In the genomic region with DNA sequence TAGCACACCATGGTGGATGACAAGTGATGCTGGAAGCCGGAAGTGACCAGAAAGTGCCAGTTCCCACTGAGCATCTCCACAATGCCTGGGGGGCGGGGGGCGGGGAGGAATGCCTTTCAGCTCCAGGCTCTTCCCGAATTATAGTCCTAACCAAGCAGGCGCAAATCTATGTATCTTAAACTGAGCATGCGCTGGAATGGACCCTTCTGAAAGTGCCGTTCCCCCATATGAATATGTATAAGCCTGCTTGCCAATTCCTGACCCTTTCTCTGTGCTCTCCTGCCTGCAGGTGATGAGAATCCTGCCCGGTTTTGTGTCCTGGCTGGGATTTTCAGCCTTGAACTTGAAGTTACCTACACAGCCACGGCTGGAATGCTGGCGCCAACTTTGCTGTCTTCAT, we compare ENCODE assay signal across 25 mouse cellular contexts. TPM values are rescaled to one million over a fixed set of nuclear protein-coding genes. Genes with fewer than 3 reads are reported as not detected.
DNase-seq lines count a peak whose midpoint lies in the region; ATAC-seq and TF ChIP-seq lines count a peak whose summit lies in the region.
"Had no signal": no experiment of that assay in that cellular context is flagged by ENCODE, and none has a peak within 500 bp of the region (broad histone marks: within the 10 kb centered on the region; RNA-seq: fewer than 3 reads in every experiment).

No protein-coding gene starts in this region.

- DNase-seq in midbrain, embryonic 14.5 days: peak; percentile 32
- DNase-seq in midbrain, postnatal 0 days (ENCODE audit: low spot score): no peak
- DNase-seq in ES-CJ7 (ENCODE audit: low read depth, low spot score): peak; percentile 62
- no peak for DNase-seq in gastrocnemius, postnatal 4 days (ENCODE audit: low spot score in 2 of 2)
- DNase-seq in thymus, adult 2 months: no peak
- DNase-seq: adrenal gland, postnatal 14 days; cerebellum, adult 8-10 months; cerebellum, postnatal 36 days; gastrocnemius, postnatal 10 days; heart, adult 18-20 months; heart, postnatal 10 days; kidney, adult 18-20 months; layer of hippocampus, adult 9-11 months; liver, embryonic 13.5 days; lung, adult 2 months; lung, postnatal 14 days; thymus, postnatal 25 days had no signal

- peak overlapping the region; percentile 22; the same call in 1 of the 2 replicates for H3K4me2 ChIP-seq in heart, embryonic 11.5 days
- no peak overlapping the region; the same call in 1 of the 2 replicates for H3K4me2 ChIP-seq in heart, embryonic 12.5 days
- H3K4me2 ChIP-seq in midbrain, embryonic 14.5 days (ENCODE audit: low read length): peak overlapping the region; percentile 16
- no peak overlapping the region for H3K4me2 ChIP-seq in midbrain, postnatal 0 days (ENCODE audit: low read depth, low read length, poor library complexity, severe bottlenecking)
- H3K4me2 ChIP-seq in hindbrain, embryonic 16.5 days (ENCODE audit: low read length): peak overlapping the region; percentile 31; the same call in 1 of the 2 replicates
- H3K4me2 ChIP-seq: liver, embryonic 13.5 days; neural tube, embryonic 12.5 days had no signal

- no peaks in the 10 kb centered on the region for H3K27me3 ChIP-seq in heart, embryonic 11.5 days (ENCODE audit: control insufficient read depth, insufficient read depth, low read length)
- no peaks in the 10 kb centered on the region for H3K27me3 ChIP-seq in heart, embryonic 12.5 days (replicated peaks)
- no peaks in the 10 kb centered on the region for H3K27me3 ChIP-seq in midbrain, embryonic 14.5 days (ENCODE audit: control insufficient read depth, insufficient read depth, low read length)
- no peaks in the 10 kb centered on the region for H3K27me3 ChIP-seq in midbrain, postnatal 0 days (ENCODE audit: insufficient read depth, low read length)
- no peaks in the 10 kb centered on the region for H3K27me3 ChIP-seq in hindbrain, embryonic 16.5 days (replicated peaks; ENCODE audit: control insufficient read depth, insufficient read depth, low read length)
- H3K27me3 ChIP-seq in thymus, adult 2 months (ENCODE audit: control insufficient read depth, insufficient read depth, low read length): no peaks in the 10 kb centered on the region
- H3K27me3 ChIP-seq: neural tube, embryonic 12.5 days had no signal

- H3K9me3 ChIP-seq in heart, embryonic 11.5 days (replicated peaks; ENCODE audit: control insufficient read depth, low read length): no peaks in the 10 kb centered on the region
- H3K9me3 ChIP-seq in heart, embryonic 12.5 days (replicated peaks): peaks cover 7% of the 10 kb centered on the region
- H3K9me3 ChIP-seq in midbrain, embryonic 14.5 days (ENCODE audit: control insufficient read depth, low read length): no peaks in the 10 kb centered on the region
- no peaks in the 10 kb centered on the region for H3K9me3 ChIP-seq in midbrain, postnatal 0 days (ENCODE audit: low read length)
- H3K9me3 ChIP-seq in hindbrain, embryonic 16.5 days (ENCODE audit: control insufficient read depth, low read length): no peaks in the 10 kb centered on the region; the same call in 1 of the 2 replicates
- H3K9me3 ChIP-seq: liver, embryonic 13.5 days; neural tube, embryonic 12.5 days had no signal

- no peak overlapping the region for H3K4me3 ChIP-seq in heart, embryonic 11.5 days (ENCODE audit: low read depth, low read length)
- H3K4me3 ChIP-seq in heart, embryonic 12.5 days: no peak overlapping the region
- H3K4me3 ChIP-seq in midbrain, embryonic 14.5 days (replicated peaks; ENCODE audit: low read depth, low read length): no peak overlapping the region
- no peak overlapping the region for H3K4me3 ChIP-seq in midbrain, postnatal 0 days (ENCODE audit: low read depth, low read length)
- H3K4me3 ChIP-seq in hindbrain, embryonic 16.5 days (ENCODE audit: low read length): no peak overlapping the region
- H3K4me3 ChIP-seq in thymus, adult 2 months (ENCODE audit: control insufficient read depth, insufficient read depth, low read length): no peak overlapping the region
- H3K4me3 ChIP-seq: forebrain, embryonic 10.5 days; liver, embryonic 13.5 days; neural tube, embryonic 12.5 days had no signal

- H3K27ac ChIP-seq in heart, embryonic 11.5 days (ENCODE audit: low read depth, low read length): no peak overlapping the region
- no peak overlapping the region for H3K27ac ChIP-seq in heart, embryonic 12.5 days (ENCODE audit: poor library complexity, severe bottlenecking)
- no peak overlapping the region for H3K27ac ChIP-seq in midbrain, embryonic 14.5 days (replicated peaks; ENCODE audit: low read depth, low read length)
- H3K27ac ChIP-seq in midbrain, postnatal 0 days (ENCODE audit: low read depth, low read length): no peak overlapping the region
- H3K27ac ChIP-seq in hindbrain, embryonic 16.5 days (ENCODE audit: low read depth, low read length): no peak overlapping the region
- H3K27ac ChIP-seq in thymus, adult 2 months (ENCODE audit: control insufficient read depth, insufficient read depth, low read length): no peak overlapping the region
- H3K27ac ChIP-seq: forebrain, embryonic 10.5 days; kidney, postnatal 0 days; liver, embryonic 13.5 days; neural tube, embryonic 12.5 days had no signal

- TF ChIP-seq CTCF in midbrain, postnatal 0 days (IDR thresholded peaks at IDR 0.05): no peak
- TF ChIP-seq CTCF in thymus, adult 2 months (IDR thresholded peaks at IDR 0.05; ENCODE audit: borderline replicate concordance, control insufficient read depth, extremely low read depth, insufficient read depth, low read length, poor library complexity): no peak

- H3K36me3 ChIP-seq in heart, embryonic 11.5 days (ENCODE audit: control insufficient read depth, insufficient read depth, low read length): no peaks in the 10 kb centered on the region
- H3K36me3 ChIP-seq in heart, embryonic 12.5 days: no peaks in the 10 kb centered on the region
- no peaks in the 10 kb centered on the region for H3K36me3 ChIP-seq in midbrain, embryonic 14.5 days (ENCODE audit: control insufficient read depth, insufficient read depth, low read length)
- H3K36me3 ChIP-seq in midbrain, postnatal 0 days (ENCODE audit: insufficient read depth, low read length): no peaks in the 10 kb centered on the region
- H3K36me3 ChIP-seq in hindbrain, embryonic 16.5 days (ENCODE audit: control insufficient read depth, insufficient read depth, low read length): no peaks in the 10 kb centered on the region
- no peaks in the 10 kb centered on the region for H3K36me3 ChIP-seq in thymus, adult 2 months (ENCODE audit: control insufficient read depth, insufficient read depth, low read length)
- H3K36me3 ChIP-seq: forebrain, embryonic 10.5 days; liver, embryonic 13.5 days; neural tube, embryonic 12.5 days had no signal

- no peak for TF ChIP-seq POLR2A in thymus, adult 2 months (IDR thresholded peaks at IDR 0.05; ENCODE audit: control insufficient read depth, extremely low read depth, insufficient read depth, low read length, poor library complexity)

- no peak for ATAC-seq in heart, embryonic 11.5 days (replicated peaks; ENCODE audit: insufficient number of reproducible peaks, low FRiP score, low TSS enrichment)
- ATAC-seq in heart, embryonic 12.5 days (ENCODE audit: insufficient number of reproducible peaks, low FRiP score): no peak
- ATAC-seq in midbrain, embryonic 14.5 days (ENCODE audit: low FRiP score, low TSS enrichment): no peak
- no peak for ATAC-seq in midbrain, postnatal 0 days (ENCODE audit: low FRiP score)
- ATAC-seq in hindbrain, embryonic 16.5 days: no peak
- ATAC-seq: forebrain, embryonic 16.5 days; inflammation-experienced regulatory T-cells, adult 6 months had no signal

- WGBS in heart, embryonic 11.5 days (ENCODE audit: insufficient replicate concordance): 41% methylated on average over 10 of the region's 10 CpGs
- WGBS in heart, embryonic 12.5 days: 42% methylated on average over 10 of the region's 10 CpGs
- 35% methylated on average over 10 of the region's 10 CpGs for WGBS in midbrain, embryonic 14.5 days
- WGBS in midbrain, postnatal 0 days: 40% methylated on average over 10 of the region's 10 CpGs
- WGBS in hindbrain, embryonic 16.5 days: 41% methylated on average over 10 of the region's 10 CpGs
- WGBS in thymus, adult 2 months: 91% methylated on average over 10 of the region's 10 CpGs

- H3K9ac ChIP-seq in heart, embryonic 11.5 days (ENCODE audit: low read depth, low read length): no peak overlapping the region
- H3K9ac ChIP-seq in heart, embryonic 12.5 days: no peak overlapping the region
- H3K9ac ChIP-seq in midbrain, embryonic 14.5 days (replicated peaks; ENCODE audit: low read length): no peak overlapping the region
- H3K9ac ChIP-seq in midbrain, postnatal 0 days (replicated peaks; ENCODE audit: low read length, poor library complexity, severe bottlenecking): no peak overlapping the region
- no peak overlapping the region for H3K9ac ChIP-seq in hindbrain, embryonic 16.5 days (ENCODE audit: low read depth, low read length)
- H3K9ac ChIP-seq: liver, embryonic 13.5 days; neural tube, embryonic 12.5 days had no signal

- H3K4me1 ChIP-seq in heart, embryonic 11.5 days (ENCODE audit: control insufficient read depth, insufficient read depth, low read length): no peaks in the 10 kb centered on the region
- no peaks in the 10 kb centered on the region for H3K4me1 ChIP-seq in heart, embryonic 12.5 days (replicated peaks)
- H3K4me1 ChIP-seq in midbrain, embryonic 14.5 days (ENCODE audit: control insufficient read depth, insufficient read depth, low read length): no peaks in the 10 kb centered on the region
- H3K4me1 ChIP-seq in midbrain, postnatal 0 days (ENCODE audit: insufficient read depth, low read length): no peaks in the 10 kb centered on the region
- peaks cover 2% of the 10 kb centered on the region; the same call in 1 of the 2 replicates for H3K4me1 ChIP-seq in hindbrain, embryonic 16.5 days (ENCODE audit: control insufficient read depth, insufficient read depth, low read depth, low read length)
- peaks cover 15% of the 10 kb centered on the region for H3K4me1 ChIP-seq in thymus, adult 2 months (replicated peaks; ENCODE audit: control insufficient read depth, insufficient read depth, low read length)
- H3K4me1 ChIP-seq: liver, embryonic 13.5 days; neural tube, embryonic 12.5 days had no signal

RNA-seq across cellular contexts. Expression of a gene that starts 25.2 kb away (rescaled TPM):
- 46.9 and 49.3 TPM in 2 replicates for polyA plus RNA-seq in heart, embryonic 11.5 days (2014; fragmentation: Nextera tagmentation; extraction: Ambion mirVana)
- polyA plus RNA-seq in heart, embryonic 12.5 days (2016; fragmentation: Nextera tagmentation; extraction: Ambion mirVana): 45.8 and 47.5 TPM in 2 replicates
- polyA plus RNA-seq in midbrain, embryonic 14.5 days (2014; fragmentation: Nextera tagmentation; extraction: Ambion mirVana): 42.0 and 59.0 TPM in 2 replicates
- 80.0 and 82.2 TPM in 2 replicates for total RNA-seq in midbrain, postnatal 0 days (2014; rRNA removed)
- polyA plus RNA-seq in midbrain, postnatal 0 days (2015; fragmentation: Nextera tagmentation; extraction: Ambion mirVana): 44.9 and 47.7 TPM in 2 replicates
- polyA plus RNA-seq in hindbrain, embryonic 16.5 days (2015; fragmentation: Nextera tagmentation; extraction: Ambion mirVana): 53.2 and 55.6 TPM in 2 replicates
- total RNA-seq in gastrocnemius, postnatal 4 days (2021): 10 to 100 TPM; 16.9 to 18.7 TPM
- polyA plus RNA-seq in thymus, adult 2 months (2012; rRNA removed): 77.3 and 82.0 TPM in 2 replicates

RNA-seq across cellular contexts. Expression of a gene that starts 43.9 kb away (rescaled TPM):
- polyA plus RNA-seq in heart, embryonic 11.5 days (2014; fragmentation: Nextera tagmentation; extraction: Ambion mirVana): 18.2 and 20.1 TPM in 2 replicates
- polyA plus RNA-seq in heart, embryonic 12.5 days (2016; fragmentation: Nextera tagmentation; extraction: Ambion mirVana): 16.6 and 16.9 TPM in 2 replicates
- polyA plus RNA-seq in midbrain, embryonic 14.5 days (2014; fragmentation: Nextera tagmentation; extraction: Ambion mirVana): 24.4 and 25.0 TPM in 2 replicates
- 12.2 and 23.6 TPM in 2 replicates for total RNA-seq in midbrain, postnatal 0 days (2014; rRNA removed)
- polyA plus RNA-seq in midbrain, postnatal 0 days (2015; fragmentation: Nextera tagmentation; extraction: Ambion mirVana): 14.1 and 14.5 TPM in 2 replicates
- 18.7 and 19.8 TPM in 2 replicates for polyA plus RNA-seq in hindbrain, embryonic 16.5 days (2015; fragmentation: Nextera tagmentation; extraction: Ambion mirVana)
- 10 to 100 TPM; 13.5 to 15.2 TPM for total RNA-seq in gastrocnemius, postnatal 4 days (2021)
- polyA plus RNA-seq in thymus, adult 2 months (2012; rRNA removed): 55.5 and 65.2 TPM in 2 replicates

Comparison
In these comparisons a context has a peak if more than half of its experiments do, and no peak if none do; other contexts are left out.
1. H3K4me2 ChIP-seq: peak in heart, embryonic 11.5 days (single experiment), midbrain, embryonic 14.5 days (single experiment) and hindbrain, embryonic 16.5 days (single experiment); none in heart, embryonic 12.5 days (single experiment) and midbrain, postnatal 0 days (single experiment).
2. DNase-seq: peak in midbrain, embryonic 14.5 days (single experiment) and ES-CJ7 (single experiment); none in midbrain, postnatal 0 days (single experiment), gastrocnemius, postnatal 4 days (0 of 2) and thymus, adult 2 months (single experiment).